In the genomic region with DNA sequence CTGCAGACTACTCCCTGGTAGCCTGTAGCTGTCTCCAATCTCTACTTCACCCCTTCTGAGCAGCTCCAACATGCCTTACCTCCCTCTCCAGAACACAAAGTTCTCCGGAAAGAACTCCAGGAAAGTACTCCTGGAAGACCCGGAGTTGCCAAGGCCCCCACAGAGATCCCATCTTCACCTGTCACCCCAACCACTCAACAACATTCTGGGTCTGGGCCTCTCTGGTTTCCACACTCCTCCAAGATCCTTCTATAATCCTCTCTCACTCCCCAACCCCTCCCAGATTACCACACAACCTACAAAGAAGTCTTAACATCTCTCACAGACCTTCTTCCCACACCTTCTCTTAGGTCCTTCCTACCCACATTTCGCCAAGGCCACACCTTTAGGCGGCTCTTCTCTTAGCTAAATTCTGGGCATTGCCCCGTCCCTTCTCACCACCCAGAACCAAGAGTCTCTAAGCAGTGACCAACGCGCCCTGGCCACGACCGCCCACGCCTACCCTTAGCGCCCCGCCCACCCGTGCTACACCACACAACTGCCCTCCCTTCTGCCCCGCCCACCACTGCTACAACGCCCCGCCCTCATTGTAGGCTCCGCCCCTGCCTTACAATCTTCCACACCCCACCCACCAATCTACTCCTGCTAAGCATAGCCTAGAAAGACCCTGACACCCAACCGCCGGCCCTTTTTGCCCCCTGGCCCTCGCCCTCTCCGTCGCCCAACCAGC, we compare ENCODE assay signal across 8 mouse cellular contexts. TPM values are rescaled to one million over a fixed set of nuclear protein-coding genes. Genes with fewer than 3 reads are reported as not detected.
DNase-seq lines count a peak whose midpoint lies in the region; ATAC-seq and TF ChIP-seq lines count a peak whose summit lies in the region.

No protein-coding gene starts in this region.

- DNase-seq in cerebellum, adult 11 months = peak; percentile 73
- no peak for DNase-seq in cerebellum, adult 9-10 months
- DNase-seq in embryo, embryonic 9.5 days (ENCODE audit: extremely low spot score) = peak; percentile 93
- DNase-seq in gastrocnemius, postnatal 36 days = peak; percentile 78 to 79
- peak; percentile 75 for DNase-seq in midbrain, embryonic 14.5 days

- peak overlapping the region; percentile 99 for H3K27ac ChIP-seq in intestine, embryonic 15.5 days
- peak overlapping the region; percentile 95 for H3K27ac ChIP-seq in limb, embryonic 13.5 days
- peak overlapping the region; percentile 87 for H3K27ac ChIP-seq in midbrain, embryonic 14.5 days (replicated peaks; ENCODE audit: low read depth, low read length)
- peak overlapping the region; percentile 99 for H3K27ac ChIP-seq in small intestine, adult 2 months (ENCODE audit: insufficient read depth, low read depth, low read length)

- peak overlapping the region; percentile 85 for H3K4me3 ChIP-seq in intestine, embryonic 15.5 days (replicated peaks)
- H3K4me3 ChIP-seq in limb, embryonic 13.5 days = peak overlapping the region; percentile 76
- peak overlapping the region; percentile 85 for H3K4me3 ChIP-seq in midbrain, embryonic 14.5 days (replicated peaks; ENCODE audit: low read depth, low read length)
- peak overlapping the region; percentile 99 for H3K4me3 ChIP-seq in small intestine, adult 2 months (ENCODE audit: low read depth, low read length)

- 8% methylated on average over 22 of the region's 22 CpGs for WGBS in intestine, embryonic 15.5 days
- 10% methylated on average over 22 of the region's 22 CpGs for WGBS in limb, embryonic 13.5 days
- 9% methylated on average over 22 of the region's 22 CpGs for WGBS in midbrain, embryonic 14.5 days
- WGBS in small intestine, adult 2 months = 8% methylated on average over 22 of the region's 22 CpGs

- peaks cover 32% of the 10 kb centered on the region for H3K36me3 ChIP-seq in intestine, embryonic 15.5 days
- peaks cover 38% of the 10 kb centered on the region for H3K36me3 ChIP-seq in limb, embryonic 13.5 days
- peaks cover 40% of the 10 kb centered on the region for H3K36me3 ChIP-seq in midbrain, embryonic 14.5 days (ENCODE audit: control insufficient read depth, insufficient read depth, low read length)
- H3K36me3 ChIP-seq in small intestine, adult 2 months (ENCODE audit: control insufficient read depth, insufficient read depth, low read length) = peaks cover 36% of the 10 kb centered on the region

- H3K9ac ChIP-seq in intestine, embryonic 15.5 days = peak overlapping the region; percentile 75
- H3K9ac ChIP-seq in limb, embryonic 13.5 days = peak overlapping the region; percentile 83
- H3K9ac ChIP-seq in midbrain, embryonic 14.5 days (replicated peaks; ENCODE audit: low read length) = peak overlapping the region; percentile 79

- intact Hi-C loops in gastrocnemius, postnatal 36 days (cut with DNase I) = loop anchor here (5.0 kb wide), 1 partner anchor 37 kb away; a partner anchor contains a TSS

- ATAC-seq in intestine, embryonic 15.5 days = peak; percentile 63
- peak; percentile 25 for ATAC-seq in limb, embryonic 13.5 days (ENCODE audit: low FRiP score, low read depth)
- 0 out of 2 replicates have a peak, but pooled peaks have one; percentile 6 for ATAC-seq in midbrain, embryonic 14.5 days (ENCODE audit: low FRiP score, low TSS enrichment)

- no peaks in the 10 kb centered on the region for H3K27me3 ChIP-seq in intestine, embryonic 15.5 days (replicated peaks)
- H3K27me3 ChIP-seq in limb, embryonic 13.5 days = no peaks in the 10 kb centered on the region
- H3K27me3 ChIP-seq in midbrain, embryonic 14.5 days (ENCODE audit: control insufficient read depth, insufficient read depth, low read length) = no peaks in the 10 kb centered on the region
- no peaks in the 10 kb centered on the region for H3K27me3 ChIP-seq in small intestine, adult 2 months (ENCODE audit: control insufficient read depth, insufficient read depth, low read length)

- TF ChIP-seq POLR2A in small intestine, adult 2 months (IDR thresholded peaks at IDR 0.05; ENCODE audit: low read depth, low read length) = no peak

- no peak for TF ChIP-seq CTCF in small intestine, adult 2 months (IDR thresholded peaks at IDR 0.05; ENCODE audit: extremely low read depth, insufficient read length, insufficient replicate concordance, low read depth, low read length)

- H3K9me3 ChIP-seq in intestine, embryonic 15.5 days = no peaks in the 10 kb centered on the region
- no peaks in the 10 kb centered on the region for H3K9me3 ChIP-seq in limb, embryonic 13.5 days
- no peaks in the 10 kb centered on the region for H3K9me3 ChIP-seq in midbrain, embryonic 14.5 days (ENCODE audit: control insufficient read depth, low read length)

- H3K4me1 ChIP-seq in intestine, embryonic 15.5 days (replicated peaks) = peaks cover 9% of the 10 kb centered on the region
- peaks cover 25% of the 10 kb centered on the region for H3K4me1 ChIP-seq in limb, embryonic 13.5 days
- H3K4me1 ChIP-seq in midbrain, embryonic 14.5 days (ENCODE audit: control insufficient read depth, insufficient read depth, low read length) = peaks cover 10% of the 10 kb centered on the region
- H3K4me1 ChIP-seq in small intestine, adult 2 months (ENCODE audit: control insufficient read depth, insufficient read depth, insufficient read length, low read length) = peaks cover 10% of the 10 kb centered on the region

- H3K4me2 ChIP-seq in intestine, embryonic 15.5 days (replicated peaks) = peak overlapping the region; percentile 80
- H3K4me2 ChIP-seq in limb, embryonic 13.5 days (replicated peaks) = peak overlapping the region; percentile 73
- H3K4me2 ChIP-seq in midbrain, embryonic 14.5 days (ENCODE audit: low read length) = peak overlapping the region; percentile 77

RNA-seq across cellular contexts. Expression of a gene that starts 0.6 kb away (rescaled TPM):
- 10 to 100 TPM; 47.7 to 50.9 TPM for total RNA-seq in gastrocnemius, postnatal 36 days (2021)
- polyA plus RNA-seq in intestine, embryonic 15.5 days (2015; fragmentation: Nextera tagmentation; extraction: Ambion mirVana) = 29.9 and 35.1 TPM in 2 replicates
- 45.3 and 49.4 TPM in 2 replicates for polyA plus RNA-seq in limb, embryonic 13.5 days (2015; fragmentation: Nextera tagmentation; extraction: Ambion mirVana)
- 74.9 and 79.5 TPM in 2 replicates for polyA plus RNA-seq in midbrain, embryonic 14.5 days (2014; fragmentation: Nextera tagmentation; extraction: Ambion mirVana)
- 27.4 and 57.1 TPM in 2 replicates for polyA plus RNA-seq in small intestine, adult 2 months (2012; rRNA removed)

RNA-seq across cellular contexts. Expression of a gene that starts 5.2 kb away (rescaled TPM):
- total RNA-seq in gastrocnemius, postnatal 36 days (2021) = 10 to 100 TPM; 20.2 to 26.5 TPM
- polyA plus RNA-seq in intestine, embryonic 15.5 days (2015; fragmentation: Nextera tagmentation; extraction: Ambion mirVana) = 85.7 and 86.9 TPM in 2 replicates
- polyA plus RNA-seq in limb, embryonic 13.5 days (2015; fragmentation: Nextera tagmentation; extraction: Ambion mirVana) = 152 and 156 TPM in 2 replicates
- 106 and 113 TPM in 2 replicates for polyA plus RNA-seq in midbrain, embryonic 14.5 days (2014; fragmentation: Nextera tagmentation; extraction: Ambion mirVana)
- 23.1 and 24.2 TPM in 2 replicates for polyA plus RNA-seq in small intestine, adult 2 months (2012; rRNA removed)

RNA-seq across cellular contexts. Expression of a gene that starts 34.0 kb away (rescaled TPM):
- total RNA-seq in gastrocnemius, postnatal 36 days (2021) = 1 to 10 TPM; 1.3 to 1.4 TPM
- polyA plus RNA-seq in intestine, embryonic 15.5 days (2015; fragmentation: Nextera tagmentation; extraction: Ambion mirVana) = 21.4 and 22.4 TPM in 2 replicates
- polyA plus RNA-seq in limb, embryonic 13.5 days (2015; fragmentation: Nextera tagmentation; extraction: Ambion mirVana) = 27.4 and 29.0 TPM in 2 replicates
- 3.3 and 4.8 TPM in 2 replicates for polyA plus RNA-seq in midbrain, embryonic 14.5 days (2014; fragmentation: Nextera tagmentation; extraction: Ambion mirVana)
- polyA plus RNA-seq in small intestine, adult 2 months (2012; rRNA removed) = 1.9 and 4.1 TPM in 2 replicates

RNA-seq across cellular contexts. Expression of a gene that starts 35.3 kb away (rescaled TPM):
- total RNA-seq in gastrocnemius, postnatal 36 days (2021) = 100 to 1,000 TPM; 242 to 290 TPM
- polyA plus RNA-seq in intestine, embryonic 15.5 days (2015; fragmentation: Nextera tagmentation; extraction: Ambion mirVana) = 0.03 and 0.14 TPM in 2 replicates
- 0.03 and 0.04 TPM in 2 replicates for polyA plus RNA-seq in limb, embryonic 13.5 days (2015; fragmentation: Nextera tagmentation; extraction: Ambion mirVana)
- polyA plus RNA-seq in midbrain, embryonic 14.5 days (2014; fragmentation: Nextera tagmentation; extraction: Ambion mirVana) = 0.13 TPM in 2 replicates
- 6.2 and 8.9 TPM in 2 replicates for polyA plus RNA-seq in small intestine, adult 2 months (2012; rRNA removed)

RNA-seq across cellular contexts. Expression of a gene that starts 37.8 kb away (rescaled TPM):
- 10 to 100 TPM in 1 of 2 experiments, 1 to 10 TPM in 1; 9.9 to 10.6 TPM for total RNA-seq in gastrocnemius, postnatal 36 days (2021)
- polyA plus RNA-seq in intestine, embryonic 15.5 days (2015; fragmentation: Nextera tagmentation; extraction: Ambion mirVana) = 124 TPM in 2 replicates
- 190 and 200 TPM in 2 replicates for polyA plus RNA-seq in limb, embryonic 13.5 days (2015; fragmentation: Nextera tagmentation; extraction: Ambion mirVana)
- 96.2 and 96.3 TPM in 2 replicates for polyA plus RNA-seq in midbrain, embryonic 14.5 days (2014; fragmentation: Nextera tagmentation; extraction: Ambion mirVana)
- polyA plus RNA-seq in small intestine, adult 2 months (2012; rRNA removed) = 41.8 and 78.2 TPM in 2 replicates

Comparison
In these comparisons a context has a peak if more than half of its experiments do, and no peak if none do; other contexts are left out.
1. ATAC-seq: peak in every context shown above with its lines; median percentile 63 in intestine, embryonic 15.5 days; 25 in limb, embryonic 13.5 days; 6 in midbrain, embryonic 14.5 days.